Mouse (Mus musculus) ovary, postnatal 14 days (tissue): ENCODE data around the gene Kif6.

Source experiments
- DNase-seq: peaks from one replicate; pipeline ENCODE4 v3.0.0; 2022; ENCODE audit warnings: low spot score

Kif6 gene

DNA sequence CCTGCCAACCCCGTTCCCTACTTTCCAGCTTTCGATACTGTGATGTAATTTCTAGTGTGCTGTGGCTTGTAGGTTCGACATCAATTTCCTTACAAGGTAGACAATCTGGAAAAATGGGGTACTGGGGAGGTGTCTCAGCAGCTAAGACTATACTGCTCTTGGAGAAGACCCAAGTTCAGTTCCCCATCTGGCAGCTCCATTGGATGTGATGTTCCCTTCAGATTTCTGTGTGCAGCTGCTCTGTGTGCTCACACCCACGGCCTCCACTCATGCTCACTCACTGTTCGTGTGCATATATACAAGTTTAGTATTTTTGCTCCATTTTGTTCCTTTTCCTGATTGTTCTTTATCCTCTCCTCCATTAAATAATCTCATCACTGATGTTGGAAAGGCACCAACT, 51.8 kb downstream of the Kif6 start:
- DNase-seq, result no peak

DNA sequence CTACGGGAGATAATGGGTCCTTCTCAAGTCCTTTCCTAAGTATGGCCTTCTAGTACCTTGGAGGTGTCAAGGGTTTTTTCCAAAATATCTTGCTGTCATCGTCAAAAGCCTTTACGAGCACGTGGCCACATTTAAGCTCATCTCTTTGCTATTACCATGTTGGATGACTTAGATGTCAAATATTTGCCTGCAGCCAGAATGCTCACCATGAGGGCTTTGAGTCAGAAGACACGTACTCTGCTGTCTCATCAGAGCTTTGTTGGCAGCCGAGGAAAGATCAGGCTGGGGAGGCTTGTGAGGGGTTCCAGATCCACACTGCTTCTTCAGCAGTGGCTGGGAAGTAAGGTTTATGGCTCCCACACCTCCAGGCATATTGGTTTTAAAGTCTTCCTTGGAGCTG, 53.4 kb downstream of the Kif6 start:
- DNase-seq, result no peak

DNA sequence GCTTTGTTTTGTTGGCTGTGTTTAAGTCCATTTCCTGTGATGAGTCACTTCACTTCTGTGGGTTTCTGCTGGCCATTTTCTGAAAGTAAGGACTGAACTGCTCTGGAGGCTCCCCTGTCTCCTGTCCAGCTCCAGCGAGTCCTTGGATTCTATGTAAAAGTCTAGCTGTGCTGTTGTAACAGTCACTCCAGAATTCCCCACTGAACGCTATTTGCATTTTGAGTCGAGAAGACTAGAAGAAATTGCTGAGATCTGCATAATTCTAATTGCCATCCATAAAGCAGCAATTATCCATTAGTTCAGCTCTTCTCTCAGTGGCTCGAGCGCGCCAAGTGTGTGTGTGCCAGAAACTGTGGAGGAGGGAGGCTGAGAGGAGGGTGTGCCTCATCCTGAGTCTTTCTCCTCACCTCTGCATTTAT, 57.0 kb downstream of the Kif6 start:
- DNase-seq, result no peak

DNA sequence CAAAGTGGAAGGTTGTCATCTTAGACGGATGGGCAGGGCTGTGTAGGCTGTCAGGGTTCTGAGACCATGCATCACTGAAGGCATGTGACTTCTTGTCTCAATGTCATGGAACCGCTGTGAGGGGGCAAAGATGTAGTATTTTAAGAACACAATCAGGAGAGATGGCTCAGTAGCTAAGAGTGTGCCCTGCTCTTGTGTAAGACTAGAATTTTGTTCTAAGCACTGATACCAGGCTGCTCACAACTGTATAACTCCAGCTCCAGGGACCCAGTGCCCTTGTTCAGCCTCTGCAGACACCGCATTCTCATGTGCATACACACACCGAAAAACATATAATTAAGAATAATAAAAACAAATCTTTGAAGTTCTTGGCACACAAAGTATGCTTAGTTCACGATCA, 57.5 kb downstream of the Kif6 start:
- DNase-seq, result no peak

DNA sequence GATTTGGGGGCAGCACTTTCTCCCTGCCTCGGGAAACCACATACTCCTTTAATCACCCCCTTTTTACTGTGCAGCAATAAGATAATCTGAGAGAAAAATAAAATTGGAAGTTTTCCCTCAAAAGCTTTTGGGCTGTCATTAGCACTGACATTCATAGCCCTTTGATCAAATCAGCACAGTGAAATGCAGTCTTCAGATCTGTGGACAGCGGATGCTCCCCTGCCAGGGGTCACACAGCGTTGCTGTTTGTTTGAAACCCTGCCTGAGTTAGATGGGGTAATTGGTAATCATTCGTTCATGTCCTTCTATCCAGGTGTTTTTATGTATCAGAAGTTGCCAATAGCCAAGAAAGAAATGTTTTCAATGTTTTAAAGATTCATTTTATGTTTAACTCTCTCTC, 60.7 kb downstream of the Kif6 start:
- DNase-seq, result no peak

DNA sequence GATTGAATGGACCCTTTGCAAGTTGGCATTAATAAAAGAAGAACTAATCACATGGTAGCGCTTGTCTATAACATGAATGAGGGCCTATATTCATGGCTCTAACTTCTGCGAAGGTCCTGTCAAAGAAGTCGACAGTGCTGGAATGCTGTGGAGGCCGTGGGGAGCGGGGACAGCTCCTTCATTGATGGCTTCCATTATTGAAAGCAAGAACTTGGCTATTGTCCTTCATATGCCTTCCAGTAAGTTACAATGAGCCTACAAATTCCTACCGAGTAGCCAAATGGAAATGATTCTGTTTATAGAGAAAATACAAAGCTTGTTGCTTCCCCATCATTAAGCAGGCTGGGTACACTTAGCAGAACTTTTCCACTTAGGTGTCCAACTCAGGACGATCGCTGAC, 66.5 kb downstream of the Kif6 start:
- DNase-seq, result no peak

DNA sequence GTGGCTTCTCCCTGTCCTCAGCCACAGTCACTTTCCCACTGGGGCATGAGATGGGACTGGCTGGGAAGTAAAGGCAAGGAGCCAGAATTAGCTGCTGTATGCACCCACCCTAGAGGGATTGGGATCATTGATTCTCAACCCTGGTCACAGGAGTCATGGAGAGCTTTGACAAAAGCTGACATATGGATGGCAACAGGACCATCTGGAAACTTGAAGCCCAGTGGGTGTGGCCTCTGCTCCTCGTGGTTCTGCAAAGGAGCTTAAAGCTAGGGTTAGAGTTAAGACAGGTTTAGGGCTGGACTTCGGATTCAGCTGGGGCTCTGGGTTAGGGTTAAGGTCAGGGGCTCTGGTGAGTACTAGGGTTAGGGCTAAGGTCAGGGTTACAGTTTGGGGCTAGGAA, 69.2 kb downstream of the Kif6 start:
- no peak for DNase-seq

DNA sequence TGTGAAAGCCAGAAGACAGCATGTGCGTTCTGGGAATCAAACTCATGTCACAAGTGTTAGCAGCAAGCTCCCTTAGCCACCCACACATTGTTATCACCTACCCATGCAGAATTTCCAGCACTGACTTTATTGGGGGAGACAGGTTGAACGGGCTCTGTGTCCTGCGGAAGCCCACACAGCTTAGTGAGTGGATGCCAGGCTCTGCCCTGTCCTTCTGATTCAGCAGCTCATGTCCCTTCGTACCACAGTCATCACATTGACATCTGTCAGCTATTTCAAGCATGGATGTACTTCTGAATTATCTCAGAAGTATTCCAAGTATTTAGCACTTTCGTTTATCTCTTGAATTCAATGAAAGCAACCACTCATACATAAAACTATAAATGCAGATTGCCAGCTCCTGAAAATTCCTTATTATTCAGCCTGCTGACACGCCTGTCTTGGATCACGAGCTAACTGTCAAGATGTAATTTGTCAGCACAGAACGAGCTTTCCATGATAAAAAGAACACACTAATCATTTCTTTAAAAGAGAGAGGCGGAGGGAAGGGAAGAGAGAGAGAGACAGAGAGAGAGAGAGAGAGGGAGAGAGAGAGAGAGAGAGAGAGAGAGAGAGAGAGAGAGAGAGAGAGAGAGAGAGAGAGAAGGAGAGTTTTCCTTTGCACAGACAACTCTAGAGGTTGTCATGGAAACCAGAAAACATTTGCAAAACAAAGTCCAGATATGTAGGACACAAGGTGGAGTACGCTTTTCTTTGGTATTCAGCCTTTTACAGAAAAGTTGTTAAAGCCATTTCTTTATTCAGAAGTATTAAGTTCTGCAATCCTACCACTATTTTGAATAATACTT, 75.9 kb downstream of the Kif6 start:
- no peak for DNase-seq

DNA sequence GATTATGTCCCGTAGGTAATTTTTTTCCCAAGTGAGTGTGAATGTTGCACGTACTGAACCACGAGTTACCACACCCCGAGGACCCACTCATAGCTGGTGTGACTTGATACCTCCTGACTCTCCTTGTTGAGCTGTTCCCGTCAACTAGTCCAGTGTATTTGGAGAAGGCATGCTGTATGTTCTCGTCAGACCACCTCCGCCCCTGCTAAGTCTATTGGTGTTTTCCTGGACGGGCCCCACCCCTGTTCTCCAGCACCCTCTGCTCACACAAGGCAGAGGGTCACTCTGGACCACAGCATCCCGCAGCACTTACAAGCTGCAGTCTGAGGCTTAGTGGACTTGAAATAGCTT, 76.5 kb downstream of the Kif6 start:
- DNase-seq, result no peak

DNA sequence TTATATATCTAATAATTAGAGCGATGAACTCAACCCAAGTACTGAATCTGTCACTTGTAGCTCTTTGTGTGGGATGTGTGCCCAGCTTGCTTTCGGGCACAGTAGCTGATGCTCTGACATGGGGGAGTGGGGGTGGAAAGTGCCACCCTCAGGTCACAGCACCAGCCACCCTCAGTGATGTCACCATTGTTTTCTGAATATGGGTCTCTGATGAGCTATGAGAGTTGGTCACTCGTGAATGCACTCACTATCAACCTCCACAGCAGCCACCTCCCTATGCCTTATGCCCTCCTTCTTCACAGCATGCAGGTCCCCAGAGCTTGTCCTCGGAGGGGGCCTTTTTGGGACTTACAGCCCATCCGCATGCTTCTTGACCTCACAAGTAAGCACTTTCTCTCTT, 78.3 kb downstream of the Kif6 start:
- no peak for DNase-seq

DNA sequence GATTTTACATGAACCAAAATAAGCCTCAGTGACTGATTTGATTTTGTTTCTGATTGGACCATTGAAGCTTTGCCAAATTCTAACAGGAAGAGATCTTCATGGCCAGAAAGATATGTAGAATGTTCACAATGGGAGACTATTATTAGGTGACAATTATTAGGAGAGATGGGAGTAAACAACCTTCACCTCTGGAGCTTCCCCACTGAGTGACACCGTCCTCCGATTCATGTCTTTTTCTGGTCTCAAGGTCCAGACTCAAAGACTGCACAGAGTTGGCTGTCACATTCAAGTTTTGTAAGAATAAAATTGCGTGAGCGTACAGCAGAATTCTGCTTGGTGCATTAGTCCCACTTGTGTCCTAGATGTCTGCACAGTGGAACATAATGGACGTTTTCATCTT, 82.3 kb downstream of the Kif6 start:
- DNase-seq, result no peak

DNA sequence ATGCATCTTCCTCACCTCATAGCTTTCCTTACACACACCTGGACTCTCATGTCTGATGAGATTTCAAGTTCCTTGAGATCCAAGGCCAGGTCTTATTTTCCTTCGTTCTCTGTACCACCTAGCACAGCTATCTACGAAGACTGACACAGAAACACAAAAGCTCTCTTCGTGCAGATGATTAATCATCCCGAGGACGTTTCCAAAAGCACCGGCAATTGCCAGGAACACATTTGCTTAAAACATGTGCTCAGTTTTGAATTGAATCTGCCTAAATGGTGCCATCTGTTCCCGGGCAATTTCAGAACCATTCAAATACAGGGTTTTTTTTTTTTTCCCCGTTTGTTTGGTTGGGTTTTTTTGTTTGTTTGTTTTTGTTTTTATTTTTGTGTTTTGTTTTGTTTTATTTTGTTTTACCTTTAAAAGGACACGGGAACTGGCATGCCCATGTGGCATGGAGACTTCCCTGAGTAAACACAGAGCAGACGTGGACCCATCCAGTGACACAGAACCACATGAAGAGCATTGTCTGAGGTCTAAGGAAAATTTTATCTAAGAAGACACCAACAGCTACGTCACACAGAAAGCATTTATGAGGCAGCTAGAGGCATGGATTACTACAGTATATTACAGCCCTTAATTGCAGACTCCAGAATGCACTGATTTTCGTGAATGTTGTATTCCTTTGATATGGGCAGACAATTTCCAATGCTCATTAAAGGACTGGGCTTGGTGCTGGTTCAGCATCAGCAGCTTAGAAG, 88.7 kb downstream of the Kif6 start:
- no peak for DNase-seq

DNA sequence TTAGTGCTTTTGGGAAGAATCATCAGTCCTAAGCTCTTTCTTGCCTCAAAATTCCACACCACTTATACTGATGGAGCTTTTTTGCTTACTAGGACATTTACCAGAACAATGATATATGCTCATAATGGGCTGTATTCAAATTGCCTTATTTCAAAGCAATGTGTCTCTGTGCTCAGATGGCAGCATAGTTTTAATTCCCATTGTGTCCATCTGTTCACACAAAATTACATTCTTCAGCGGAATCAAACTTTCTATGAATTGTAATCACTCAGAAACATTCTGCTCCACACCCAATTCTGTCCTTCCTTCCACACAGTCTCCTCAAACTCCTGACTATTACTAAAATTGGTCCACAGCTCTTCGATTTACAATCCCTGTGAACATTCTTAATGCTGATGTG, 94.3 kb downstream of the Kif6 start:
- DNase-seq, result no peak

DNA sequence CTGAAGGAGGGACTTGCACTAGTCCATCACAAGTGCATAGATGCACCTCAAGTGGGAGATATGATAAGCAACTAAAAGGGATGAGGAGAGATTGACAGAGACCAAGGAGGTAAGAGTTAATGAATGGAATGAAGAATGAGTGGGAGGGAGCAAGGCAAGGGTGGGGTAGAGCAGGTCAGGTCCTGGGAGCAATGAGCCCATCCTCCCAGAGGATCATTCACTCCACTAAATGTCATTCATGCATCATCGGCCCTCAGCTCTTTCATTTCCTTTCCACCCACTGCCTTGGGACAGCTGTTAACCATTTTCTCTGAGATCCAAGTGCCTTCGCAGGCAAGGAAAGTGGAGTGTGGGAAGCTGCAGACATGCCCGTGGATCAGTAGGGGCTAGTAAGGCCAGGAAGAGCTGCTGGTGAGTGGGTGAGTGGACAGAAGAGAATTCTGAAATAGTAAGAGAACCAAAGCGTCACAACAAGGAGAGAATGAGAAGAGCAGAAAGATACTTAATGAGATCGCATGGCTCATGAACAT, 95.2 kb downstream of the Kif6 start:
- DNase-seq, result no peak

DNA sequence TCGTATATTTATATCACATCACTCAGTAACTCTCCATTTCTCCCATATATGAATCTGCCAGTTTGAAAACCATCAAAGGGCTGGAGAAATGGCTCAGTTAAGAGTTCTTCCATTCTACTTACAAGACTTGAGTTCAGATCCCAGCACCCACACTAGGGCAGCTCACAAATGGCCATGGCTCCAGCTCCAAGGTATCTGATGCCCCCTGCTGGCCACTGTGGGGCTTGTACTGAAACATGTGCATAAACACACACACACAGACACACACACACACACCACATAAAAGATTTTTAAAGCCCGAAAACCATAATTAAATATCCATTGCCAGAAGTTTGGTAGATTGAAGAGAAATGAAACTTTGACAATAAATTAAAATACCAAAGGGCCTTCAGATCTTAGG, 111.3 kb downstream of the Kif6 start:
- DNase-seq, result no peak

DNA sequence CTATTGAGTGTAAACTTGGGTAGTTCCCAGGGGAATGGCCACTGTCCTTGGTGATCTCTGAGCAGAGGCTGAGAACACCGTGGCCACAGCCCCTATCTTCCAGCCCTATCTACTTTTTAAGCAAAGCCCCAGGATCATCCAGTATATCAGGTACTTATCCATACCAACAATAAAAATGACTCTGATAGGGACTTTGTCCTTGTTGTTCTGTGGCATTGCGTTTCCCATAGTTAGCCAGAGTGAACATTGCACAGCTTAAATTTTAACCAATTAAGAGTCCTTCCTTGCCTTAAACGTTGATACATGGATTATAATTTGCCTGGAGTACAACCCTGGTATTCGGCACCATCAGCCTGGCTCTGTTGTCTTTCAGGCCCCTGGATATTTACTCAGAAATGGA, 112.0 kb downstream of the Kif6 start:
- DNase-seq, result no peak

DNA sequence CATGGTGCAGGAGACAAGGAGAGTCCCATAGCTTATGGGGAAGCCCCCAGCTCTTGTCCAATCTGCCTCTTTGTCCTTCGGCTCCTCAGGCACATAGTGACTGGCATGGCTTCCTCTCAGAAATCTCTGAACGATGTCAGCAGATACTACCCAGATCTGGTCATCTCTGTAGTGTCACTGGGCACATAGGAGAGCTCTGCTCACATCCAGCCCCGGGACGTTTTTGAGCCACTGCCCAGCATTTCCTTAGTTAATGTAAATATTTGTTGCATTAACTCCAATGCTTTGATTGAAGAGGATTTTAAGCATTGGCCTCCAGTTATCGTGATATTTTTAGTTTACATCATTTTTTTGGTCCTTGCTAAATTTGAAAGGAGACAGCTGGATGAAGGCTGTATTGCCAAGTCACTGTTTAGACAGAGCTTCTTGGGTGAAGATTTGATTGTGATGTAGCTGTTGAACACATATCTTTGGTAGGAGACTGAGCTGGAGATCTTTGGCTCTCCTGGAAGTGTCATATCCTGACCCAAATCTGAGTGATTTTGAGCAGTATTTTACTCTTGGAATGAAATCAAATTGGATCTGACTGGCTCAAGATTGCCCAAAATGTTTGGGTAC, 112.6 kb downstream of the Kif6 start:
- no peak for DNase-seq

DNA sequence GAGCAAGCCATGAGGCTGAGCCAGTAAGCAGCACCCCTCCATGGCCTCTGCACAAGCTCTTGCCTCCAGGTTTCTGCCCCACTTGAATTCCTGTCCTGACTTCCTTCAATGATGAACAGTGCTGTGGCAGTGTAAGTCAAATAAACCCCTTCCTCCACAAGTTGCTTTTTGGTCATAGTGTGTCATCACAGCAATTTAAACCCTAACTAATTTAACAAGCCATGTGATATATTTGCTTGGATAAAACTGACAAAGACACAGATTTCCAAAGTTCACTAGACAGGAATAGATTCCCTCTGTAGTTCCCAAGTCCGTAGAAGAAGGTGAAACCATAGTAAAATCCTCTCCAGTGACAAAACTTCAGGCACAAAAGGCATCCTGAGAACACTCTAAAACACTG, 114.9 kb downstream of the Kif6 start:
- DNase-seq, result no peak

DNA sequence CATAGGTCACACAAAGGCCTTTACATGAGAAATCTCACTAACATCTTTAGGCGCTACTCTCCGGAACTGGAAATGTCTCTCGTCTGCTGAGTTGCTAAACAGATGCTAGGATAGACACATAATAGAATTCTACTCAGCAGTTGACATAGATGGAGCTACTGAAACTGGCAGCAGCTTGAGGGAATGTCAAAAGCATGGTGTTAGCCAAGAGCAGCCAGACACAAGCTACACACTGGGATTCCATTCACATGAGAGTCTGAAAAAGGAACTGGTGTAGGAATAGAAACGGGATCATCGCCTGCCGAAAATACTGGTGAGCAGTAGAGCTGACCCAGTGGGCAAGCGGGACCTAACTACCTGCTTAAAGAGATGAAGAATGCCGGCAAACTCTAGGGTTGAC, 117.8 kb downstream of the Kif6 start:
- DNase-seq, result no peak

DNA sequence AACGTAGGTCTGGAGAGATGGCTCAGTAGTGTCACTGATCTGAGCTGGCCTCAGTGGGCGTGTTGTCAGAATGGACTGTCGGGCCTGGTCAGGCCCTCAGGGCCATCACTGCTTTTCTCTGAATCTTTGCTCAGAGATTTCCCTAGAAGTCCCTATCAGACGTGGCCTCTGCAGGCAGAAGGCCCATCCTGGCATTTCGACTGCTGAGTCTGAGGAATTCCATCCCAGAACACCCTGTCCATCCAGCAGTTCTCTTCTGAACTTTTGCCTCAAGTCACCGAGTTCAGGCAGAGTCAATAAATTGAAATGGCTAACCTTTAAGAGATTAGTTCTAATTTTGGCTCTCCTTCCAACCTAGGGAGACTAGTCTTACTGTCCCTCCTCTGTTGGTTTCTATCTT, 119.1 kb downstream of the Kif6 start:
- DNase-seq, result no peak

DNA sequence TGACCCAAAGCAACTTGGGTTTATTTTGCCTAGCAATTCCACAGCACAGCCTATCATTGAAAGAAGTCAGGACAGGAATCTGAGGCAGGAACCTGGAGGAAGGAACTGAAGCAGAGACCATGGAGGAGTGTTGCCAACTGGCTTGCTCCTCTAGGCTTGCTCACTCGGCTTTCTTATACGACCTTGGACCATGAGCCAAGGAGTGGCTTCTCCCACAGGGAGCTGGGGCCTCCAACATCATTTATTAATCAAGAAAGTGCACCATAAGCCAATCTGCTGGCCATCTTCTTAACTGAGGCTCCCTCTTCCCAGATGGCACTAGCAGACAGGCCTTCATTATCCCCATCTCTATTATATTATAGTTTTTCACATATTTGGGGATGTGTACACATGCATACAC, 119.8 kb downstream of the Kif6 start:
- no peak for DNase-seq

DNA sequence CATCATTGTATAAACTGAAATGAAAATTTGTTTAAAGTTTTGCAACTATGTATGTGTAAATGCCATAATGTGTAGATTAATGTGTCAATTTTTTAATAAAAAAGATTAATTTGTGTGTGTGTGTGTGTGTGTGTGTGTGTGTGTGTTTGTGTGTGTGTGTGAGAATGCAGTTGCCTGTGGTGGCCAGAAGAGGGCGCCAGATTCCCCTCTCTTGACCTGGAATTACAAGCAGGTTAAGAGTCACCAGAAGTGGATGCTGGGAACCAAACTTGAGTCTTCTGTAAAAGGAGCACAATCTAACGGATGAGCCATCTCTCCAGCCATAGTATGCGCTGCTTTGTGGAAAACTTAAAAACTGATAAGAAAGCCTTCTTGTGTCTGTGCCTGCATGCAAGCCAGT, 121.4 kb downstream of the Kif6 start:
- no peak for DNase-seq

DNA sequence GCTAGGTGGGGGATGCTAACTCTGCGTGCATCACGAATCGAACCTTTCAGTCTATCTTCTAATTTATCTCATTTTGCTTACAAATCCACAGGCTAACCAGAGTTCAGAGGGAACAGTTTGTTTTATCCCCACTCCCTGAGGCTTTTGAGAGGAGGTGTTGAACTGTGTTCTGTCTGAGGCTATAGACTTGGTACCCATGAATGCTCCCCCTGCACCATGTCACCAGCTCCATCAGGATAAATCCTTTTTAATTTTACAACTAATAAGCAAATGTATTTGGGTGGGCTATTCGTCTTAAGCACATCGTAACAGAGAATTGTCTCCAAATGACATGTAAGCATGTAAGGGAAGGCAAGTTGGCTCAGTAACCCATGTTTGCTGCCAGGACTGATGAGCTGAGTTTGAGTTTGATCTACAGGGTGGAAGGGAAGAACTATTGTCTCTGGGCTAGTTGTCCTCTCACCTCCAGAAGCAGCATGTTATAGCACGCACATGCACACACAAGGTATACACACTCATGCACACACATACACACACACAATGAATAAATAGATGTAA, 122.4 kb downstream of the Kif6 start:
- DNase-seq, result no peak
